Mouse (Mus musculus) ovary, postnatal 36 days (tissue): ENCODE measurements around the gene Srprb.
"Not testable (repeated sequence)": the region's sequence is repeated elsewhere in the genome, so short reads cannot be mapped to it uniquely, and the experiment has no call there.

Experiments
- DNase-seq: peaks from one replicate; pipeline ENCODE4 v3.0.0; 2022; ENCODE audit warnings: low spot score, mixed read lengths

Gene Srprb

GRCm38 (mm10) chr9:103212654-103213420, 10.9 kb upstream of the Srprb start:
- no peak for DNase-seq

- no peak for DNase-seq
Observed at GRCm38 (mm10) chr9:103208802-103209423, 7.0 kb upstream of the Srprb start.

- peak; percentile 54 for DNase-seq
Observed at GRCm38 (mm10) chr9:103207846-103208245, 5.9 kb upstream of the Srprb start.

GRCm38 (mm10) chr9:103205786-103206185, 3.8 kb upstream of the Srprb start:
- DNase-seq = no peak

- DNase-seq = no peak
Observed at GRCm38 (mm10) chr9:103188416-103188815, 13.5 kb downstream of the Srprb start.

- DNase-seq = peak; percentile 15
Observed at GRCm38 (mm10) chr9:103186747-103187146, 15.2 kb downstream of the Srprb start.

- no peak for DNase-seq
Observed at GRCm38 (mm10) chr9:103185946-103186345, 16.0 kb downstream of the Srprb start.

- DNase-seq = no peak
Observed at GRCm38 (mm10) chr9:103184855-103185254, 17.1 kb downstream of the Srprb start.

GRCm38 (mm10) chr9:103181886-103182285, 20.1 kb downstream of the Srprb start:
- DNase-seq = no peak

- DNase-seq = peak; percentile 74
Observed at GRCm38 (mm10) chr9:103180807-103181565, 21.0 kb downstream of the Srprb start.

GRCm38 (mm10) chr9:103180303-103180702, 21.6 kb downstream of the Srprb start:
- peak; percentile 33 for DNase-seq

GRCm38 (mm10) chr9:103175692-103176091, 26.2 kb downstream of the Srprb start:
- no peak for DNase-seq

GRCm38 (mm10) chr9:103174771-103175519, 27.0 kb downstream of the Srprb start:
- DNase-seq = no peak

GRCm38 (mm10) chr9:103168771-103169170, 33.2 kb downstream of the Srprb start:
- DNase-seq = no peak

GRCm38 (mm10) chr9:103168046-103168445, 33.9 kb downstream of the Srprb start:
- no peak for DNase-seq

GRCm38 (mm10) chr9:103163806-103164205, 38.1 kb downstream of the Srprb start:
- DNase-seq = no peak

- not testable (repeated sequence) for DNase-seq
Observed at GRCm38 (mm10) chr9:103155158-103155557, 46.8 kb downstream of the Srprb start.

- no peak for DNase-seq
Observed at GRCm38 (mm10) chr9:103154568-103154967, 47.4 kb downstream of the Srprb start.

- no peak for DNase-seq
Observed at GRCm38 (mm10) chr9:103153286-103153685, 48.7 kb downstream of the Srprb start.

GRCm38 (mm10) chr9:103149074-103149799, 52.7 kb downstream of the Srprb start:
- no peak for DNase-seq

GRCm38 (mm10) chr9:103147103-103147502, 54.8 kb downstream of the Srprb start:
- DNase-seq = no peak
